Mouse (Mus musculus): ENCODE measurements at regions not wholly inside any gene's neighbourhood (a gene's known extent, or its start where the extent isn't known, plus 50 kb on each side); places are given as distances from the start of the nearest gene placed in this dataset.

- no peak for DNase-seq (ENCODE audit: low spot score in 2 of 2)
These were observed 246.4 kb downstream of the Sox9 start for GRCm38 (mm10) chr11:113028235-113028919.

GRCm38 (mm10) chr11:113031405-113031804, 249.4 kb downstream of the Sox9 start:
- DNase-seq (ENCODE audit: low spot score in 2 of 2): no peak
- Histone ChIP-seq H3K4me3 (no peak overlapping the region), H3K27ac (no peak overlapping the region)
- no peak for TF ChIP-seq CTCF (conservative IDR thresholded peaks at IDR 0.05)

More at GRCm38 (mm10) chr11:113028235-113028919, 246.4 kb downstream of the Sox9 start:
- TF ChIP-seq CTCF (conservative IDR thresholded peaks at IDR 0.05): no peak
- Histone ChIP-seq H3K27ac (no peak overlapping the region), H3K4me3 (no peak overlapping the region)

- TF ChIP-seq CTCF (conservative IDR thresholded peaks at IDR 0.05): no peak
- H3K4me3 ChIP-seq: no peak overlapping the region
- no peak overlapping the region for H3K27ac ChIP-seq
- DNase-seq (ENCODE audit: low spot score in 2 of 2): no peak
These were observed 250.6 kb downstream of the Sox9 start for GRCm38 (mm10) chr11:113032487-113033228.

GRCm38 (mm10) chr11:113034911-113035310, 252.9 kb downstream of the Sox9 start:
- DNase-seq (ENCODE audit: low spot score in 2 of 2): no peak
- no peak overlapping the region for H3K4me3 ChIP-seq
- no peak overlapping the region for H3K27ac ChIP-seq
- no peak for TF ChIP-seq CTCF (conservative IDR thresholded peaks at IDR 0.05)

- no peak for DNase-seq (ENCODE audit: low spot score in 2 of 2)
- Histone ChIP-seq H3K4me3 (no peak overlapping the region), H3K27ac (no peak overlapping the region)
- TF ChIP-seq CTCF (conservative IDR thresholded peaks at IDR 0.05): no peak
These were observed 255.7 kb downstream of the Sox9 start for GRCm38 (mm10) chr11:113037736-113038135.

GRCm38 (mm10) chr11:113042710-113043109, 260.7 kb downstream of the Sox9 start:
- H3K27ac ChIP-seq: no peak overlapping the region
- DNase-seq (ENCODE audit: low spot score in 2 of 2): no peak
- no peak for TF ChIP-seq CTCF (conservative IDR thresholded peaks at IDR 0.05)

GRCm38 (mm10) chr11:113046200-113047051, 264.4 kb downstream of the Sox9 start:
- peak; percentile 74 to 87 for DNase-seq (ENCODE audit: low spot score in 2 of 2)
- TF ChIP-seq CTCF (conservative IDR thresholded peaks at IDR 0.05): no peak
- H3K27ac ChIP-seq: peak overlapping the region; percentile 84
- H3K4me3 ChIP-seq: no peak overlapping the region

More at GRCm38 (mm10) chr11:113042710-113043109, 260.7 kb downstream of the Sox9 start:
- no peak overlapping the region for H3K4me3 ChIP-seq

GRCm38 (mm10) chr11:113048158-113048557, 266.1 kb downstream of the Sox9 start:
- peak; percentile 44 to 56 for DNase-seq (ENCODE audit: low spot score in 2 of 2)
- Histone ChIP-seq H3K27ac (peak overlapping the region; percentile 84), H3K4me3 (no peak overlapping the region)
- TF ChIP-seq CTCF (conservative IDR thresholded peaks at IDR 0.05): no peak

GRCm38 (mm10) chr11:113049593-113049992, 267.6 kb downstream of the Sox9 start:
- Histone ChIP-seq H3K4me3 (no peak overlapping the region), H3K27ac (no peak overlapping the region)
- no peak for TF ChIP-seq CTCF (conservative IDR thresholded peaks at IDR 0.05)
- no peak for DNase-seq (ENCODE audit: low spot score in 2 of 2)

- no peak overlapping the region for H3K27ac ChIP-seq
- H3K4me3 ChIP-seq: no peak overlapping the region
- TF ChIP-seq CTCF (conservative IDR thresholded peaks at IDR 0.05): no peak
- no peak for DNase-seq (ENCODE audit: low spot score in 2 of 2)
These were observed 270.5 kb downstream of the Sox9 start for GRCm38 (mm10) chr11:113052536-113052935.

GRCm38 (mm10) chr11:113056042-113056632, 274.1 kb downstream of the Sox9 start:
- H3K27ac ChIP-seq: peak overlapping the region; percentile 54
- H3K4me3 ChIP-seq: no peak overlapping the region
- TF ChIP-seq CTCF (conservative IDR thresholded peaks at IDR 0.05): no peak
- no peak for DNase-seq (ENCODE audit: low spot score in 2 of 2)

- Histone ChIP-seq H3K4me3 (no peak overlapping the region), H3K27ac (peak overlapping the region; percentile 54; the same call in 1 of the 2 replicates)
- no peak for TF ChIP-seq CTCF (conservative IDR thresholded peaks at IDR 0.05)
- peak; percentile 40 to 53 for DNase-seq (ENCODE audit: low spot score in 2 of 2)
These were observed 274.8 kb downstream of the Sox9 start for GRCm38 (mm10) chr11:113056824-113057223.
